Mouse (Mus musculus): ENCODE data around the gene Aknad1.

DNA sequence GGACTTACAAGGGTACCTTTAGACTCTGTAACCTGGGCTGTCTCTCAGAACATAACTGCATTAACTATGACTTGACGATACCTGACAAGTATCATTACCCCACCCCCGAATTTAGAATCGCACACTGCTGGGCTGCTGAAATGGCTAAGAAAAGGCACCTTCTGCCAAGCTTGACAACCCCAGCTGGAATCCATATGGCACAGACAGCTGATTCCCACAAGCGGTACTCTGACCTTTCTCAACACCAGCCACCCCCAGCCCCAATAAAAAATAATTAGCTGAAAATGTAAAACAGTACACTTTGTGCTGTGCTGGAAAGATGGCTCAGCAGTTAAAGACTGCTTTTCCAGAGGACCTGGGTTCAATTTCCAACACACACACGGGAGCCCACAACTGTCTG is 49.8 kb downstream of the Aknad1 start:
- TF ChIP-seq TAL1 (IDR thresholded peaks at IDR 0.05; ENCODE audit: low read length), result no peak
- no peak for TF ChIP-seq GATA1 (IDR thresholded peaks at IDR 0.05; ENCODE audit: low read length)
